Mouse (Mus musculus) gastrocnemius, postnatal 4 days (tissue): ENCODE measurements around the gene Gm20869. TPM values are rescaled to one million over a fixed set of nuclear protein-coding genes. Genes with fewer than 3 reads are reported as not detected.
"Not testable (repeated sequence)": the region's sequence is repeated elsewhere in the genome, so short reads cannot be mapped to it uniquely, and the experiment has no call there.

Experiments used
- DNase-seq, 2 experiments: peaks; one replicate each; pipeline ENCODE4 v3.0.0; 2021 to 2022; ENCODE audit warnings: low spot score in 2 of 2, mixed read lengths in 2 of 2
- long read RNA-seq, 2 experiments: library from polyadenylated mRNA; stranded (forward); transcript quantifications; one replicate each; pipeline ENCODE4 v2.0.0; 2021
- total RNA-seq, 2 experiments: library from RNA; stranded (reverse); gene quantifications; 2 replicates each; pipeline ENCODE4 v1.2.3; 2021

Gene Gm20869
- total RNA-seq, result not detected
- long read RNA-seq, experiment 1, result 0 reads
- long read RNA-seq, experiment 2, result 0 reads

- DNase-seq, result not testable (repeated sequence)
Observed at GRCm38 (mm10) chrY:71469149-71469548, at the start of gene Gm20869. TSS of gene Gm20869 (plus strand) at chrY:71469449.

Other genes starting within 250 kb of the Gm20869 start
- not detected for gene Gm20870, start 222.6 kb downstream of the Gm20869 start, total RNA-seq